Mouse (Mus musculus) thymus, adult 2 months (tissue): ENCODE results near the gene Lrif1. TPM values are rescaled to one million over a fixed set of nuclear protein-coding genes. Genes with fewer than 3 reads are reported as not detected.

Experiments
- DNase-seq: peaks from one replicate; pipeline ENCODE4 v3.0.0; 2021
- H3K27ac ChIP-seq: fragments of 200-500 bp; 2 replicates; pipeline ENCODE4 v1.5.1; 2012; ENCODE audit warnings: low read length, control low read depth; ENCODE audit not compliant: control insufficient read depth, insufficient read depth
- H3K27me3 ChIP-seq: fragments of 200-500 bp; 2 replicates; pipeline ENCODE4 v1.6.1; 2012; ENCODE audit warnings: mild to moderate bottlenecking, low read length, moderate library complexity, mixed read lengths; ENCODE audit not compliant: control insufficient read depth, insufficient read depth
- H3K36me3 ChIP-seq: fragments of 200-500 bp; 2 replicates; pipeline ENCODE4 v1.6.1; 2012; ENCODE audit warnings: mild to moderate bottlenecking, low read length, moderate library complexity; ENCODE audit not compliant: control insufficient read depth, insufficient read depth
- H3K4me1 ChIP-seq: fragments of 200-500 bp; replicated peaks from 2 replicates; pipeline ENCODE4 v1.6.1; 2012; ENCODE audit warnings: low read length; ENCODE audit not compliant: control insufficient read depth, insufficient read depth
- H3K4me3 ChIP-seq: fragments of 200-500 bp; 2 replicates; pipeline ENCODE4 v1.5.1; 2012; ENCODE audit warnings: mild to moderate bottlenecking, low read length, control low read depth, moderate library complexity; ENCODE audit not compliant: control insufficient read depth, insufficient read depth
- CTCF ChIP-seq: fragments of 200-500 bp; IDR thresholded peaks from 2 replicates; pipeline ENCODE4 v1.5.1; 2012; ENCODE audit warnings: mild to moderate bottlenecking, control low read depth, low read length, moderate library complexity, borderline replicate concordance; ENCODE audit not compliant: control insufficient read depth, poor library complexity, insufficient read depth; ENCODE audit errors: extremely low read depth
- POLR2A ChIP-seq: fragments of 200-500 bp; IDR thresholded peaks from 2 replicates; pipeline ENCODE4 v1.6.1; 2012; ENCODE audit warnings: mild to moderate bottlenecking, low read length, control low read depth, moderate library complexity; ENCODE audit not compliant: control insufficient read depth, poor library complexity, insufficient read depth; ENCODE audit errors: extremely low read depth
- WGBS: fragments of 180-500 bp; shearing (Covaris S2); methylation state at CpG from one replicate; pipeline ENCODE4 v1.1.7; 2018; 5-methylcytosine and 5-hydroxymethylcytosine counted together
- polyA plus RNA-seq: library from polyadenylated mRNA; depleted of rRNA; stranded (reverse); fragments of >200 nt; gene quantifications from 2 replicates; pipeline ENCODE4 v1.2.3, GENCODE M21; 2012; rRNA removed

Gene Lrif1
- polyA plus RNA-seq, 1 experiment = 4.7 TPM

GRCm38 (mm10) chr3:106785130-106785529 is 100.3 kb downstream of the Lrif1 start:
- Histone ChIP-seq H3K4me1 (no peaks in the 10 kb centered on the region), H3K27ac (no peak overlapping the region), H3K27me3 (no peaks in the 10 kb centered on the region), H3K36me3 (no peaks in the 10 kb centered on the region), H3K4me3 (no peak overlapping the region)
- peak; percentile 19 for DNase-seq
- no peak for TF ChIP-seq POLR2A
- no peak for TF ChIP-seq CTCF
- 12% methylated on average over 3 of the region's 3 CpGs for WGBS

Other genes with a start within 250 kb of the Lrif1 start
- gene Dennd2d, start 202.6 kb upstream of the Lrif1 start, polyA plus RNA-seq = 39.5 and 47.6 TPM in 2 replicates
- gene Dram2, start 137.2 kb upstream of the Lrif1 start, polyA plus RNA-seq = 19.9 and 28.3 TPM in 2 replicates
- gene Cept1, start 137.2 kb upstream of the Lrif1 start, polyA plus RNA-seq = 22.7 and 24.4 TPM in 2 replicates
- gene Cd53, start 105.2 kb downstream of the Lrif1 start, polyA plus RNA-seq = 65.0 and 76.9 TPM in 2 replicates
- gene Olfr266, start 141.3 kb downstream of the Lrif1 start, polyA plus RNA-seq = 0.09 TPM in 1 of 2 replicates, not detected in the other